Comparison of ENCODE assay signal across 20 mouse cellular contexts in the genomic region with DNA sequence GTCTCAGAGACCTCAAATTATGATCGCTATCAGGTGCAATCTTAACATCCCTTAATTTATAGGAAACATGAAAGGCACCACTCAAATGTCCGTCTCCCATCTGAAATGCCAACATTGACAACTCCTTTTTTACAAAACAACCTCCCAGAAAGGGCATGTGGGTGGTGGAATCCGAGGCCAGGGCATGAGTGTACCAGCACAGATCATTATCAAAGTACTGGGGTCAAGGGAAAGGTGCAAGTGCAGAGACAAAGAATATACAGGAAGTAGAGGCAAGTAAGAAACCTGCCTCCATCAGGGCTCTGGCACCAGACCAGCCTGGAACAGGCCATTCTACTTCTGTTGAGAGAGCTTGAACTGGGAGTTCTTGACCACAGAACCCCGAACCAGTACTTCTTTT. TPM values are rescaled to one million over a fixed set of nuclear protein-coding genes. Genes with fewer than 3 reads are reported as not detected.
"Had no signal": no experiment of that assay in that cellular context is flagged by ENCODE, and none has a peak within 500 bp of the region (broad histone marks: within the 10 kb centered on the region; RNA-seq: fewer than 3 reads in every experiment).

No protein-coding gene starts in this region.

- H3K9ac ChIP-seq: liver, postnatal 0 days; lung, embryonic 15.5 days; midbrain, embryonic 13.5 days; midbrain, embryonic 15.5 days; neural tube, embryonic 12.5 days; stomach, embryonic 15.5 days had no signal

- H3K4me1 ChIP-seq: megakaryocyte, embryonic 14.5 days had no signal

- H3K4me2 ChIP-seq: lung, embryonic 15.5 days; midbrain, embryonic 11.5 days; midbrain, embryonic 13.5 days; midbrain, embryonic 15.5 days; neural tube, embryonic 12.5 days; stomach, embryonic 15.5 days had no signal

- H3K9me3 ChIP-seq: midbrain, embryonic 15.5 days; stomach, embryonic 15.5 days had no signal

- H3K27me3 ChIP-seq: lung, embryonic 15.5 days; megakaryocyte, embryonic 14.5 days; midbrain, embryonic 13.5 days; midbrain, embryonic 15.5 days; neural tube, embryonic 12.5 days; stomach, embryonic 15.5 days had no signal

- H3K36me3 ChIP-seq: lung, embryonic 15.5 days; midbrain, embryonic 13.5 days; midbrain, embryonic 15.5 days; neural tube, embryonic 12.5 days; stomach, embryonic 15.5 days had no signal

- ATAC-seq: liver, postnatal 0 days; lung, postnatal 0 days; midbrain, embryonic 13.5 days; midbrain, embryonic 15.5 days had no signal

- DNase-seq: liver, postnatal 0 days; lung, adult 2 months; lung, postnatal 14 days; lung, postnatal 36 days; right cerebral cortex, postnatal 14 days; thymus, adult 18-20 months; thymus, postnatal 14 days; thymus, postnatal 36 days had no signal

- H3K27ac ChIP-seq: lung, embryonic 15.5 days; macrophage; midbrain, embryonic 13.5 days; midbrain, embryonic 15.5 days; neural tube, embryonic 12.5 days; stomach, embryonic 15.5 days had no signal

- H3K4me3 ChIP-seq: lung, embryonic 15.5 days; megakaryocyte, embryonic 14.5 days; midbrain, embryonic 13.5 days; midbrain, embryonic 15.5 days; neural tube, embryonic 12.5 days; stomach, embryonic 15.5 days had no signal

RNA-seq across cellular contexts. Expression of a gene that starts 29.0 kb away (rescaled TPM):
- total RNA-seq: megakaryocyte progenitor cell, adult 5-6 weeks; monocyte, adult 5-6 weeks; neutrophil, adult 5-6 weeks had no signal
- polyA plus RNA-seq: liver, postnatal 0 days; lung, adult 2 months; lung, embryonic 15.5 days; macrophage; midbrain, embryonic 11.5 days; neural tube, embryonic 12.5 days; stomach, embryonic 15.5 days had no signal
